Mouse (Mus musculus) forebrain, embryonic 13.5 days (tissue): Measurements from ENCODE around the gene Syt5. TPM values are rescaled to one million over a fixed set of nuclear protein-coding genes. Genes with fewer than 3 reads are reported as not detected.

Experiments
- ATAC-seq: fragments of 200-750 bp; cut with Nextera tagmentation; 2 replicates; pipeline ENCODE4 v1.8.0; 2017
- H3K27ac ChIP-seq: fragments of 300-500 bp; sonication (generic); 2 replicates; pipeline ENCODE4 v1.5.1; 2015; ENCODE audit warnings: inconsistent platforms, mild to moderate bottlenecking, moderate library complexity
- H3K27me3 ChIP-seq: fragments of 300-500 bp; sonication (generic); 2 replicates; pipeline ENCODE4 v1.6.1; 2015; ENCODE audit warnings: mild to moderate bottlenecking, inconsistent platforms
- H3K36me3 ChIP-seq: fragments of 300-500 bp; sonication (generic); 2 replicates; pipeline ENCODE4 v1.6.1; 2015; ENCODE audit warnings: mild to moderate bottlenecking, inconsistent platforms; ENCODE audit not compliant: poor library complexity, severe bottlenecking
- H3K4me1 ChIP-seq: fragments of 300-500 bp; sonication (generic); 2 replicates; pipeline ENCODE4 v1.6.1; 2015; ENCODE audit warnings: inconsistent platforms
- H3K4me2 ChIP-seq: fragments of 300-500 bp; sonication (generic); 2 replicates; pipeline ENCODE4 v1.6.1; 2015; ENCODE audit warnings: inconsistent platforms, mild to moderate bottlenecking, moderate library complexity
- H3K4me3 ChIP-seq: fragments of 300-500 bp; sonication (generic); 2 replicates; pipeline ENCODE4 v1.5.1; 2015; ENCODE audit warnings: mild to moderate bottlenecking, inconsistent platforms
- H3K9ac ChIP-seq: fragments of 300-500 bp; sonication (generic); 2 replicates; pipeline ENCODE4 v1.6.1; 2015; ENCODE audit warnings: mild to moderate bottlenecking, inconsistent platforms
- H3K9me3 ChIP-seq: fragments of 300-500 bp; sonication (generic); replicated peaks from 2 replicates; pipeline ENCODE4 v1.6.1; 2016; ENCODE audit warnings: inconsistent platforms
- WGBS: fragments of 180-500 bp; shearing (Covaris S2); methylation state at CpG from one replicate; pipeline ENCODE4 v1.1.7; 2015; 5-methylcytosine and 5-hydroxymethylcytosine counted together
- microRNA-seq: library from miRNA; unstranded; fragments of <30 nt; microRNA quantifications from one replicate; pipeline ENCODE4, GENCODE M21; 2016
- polyA plus RNA-seq: library from polyadenylated mRNA; unstranded; fragments of >200 nt; fragmentation: Nextera tagmentation; extraction: Ambion mirVana; gene quantifications from 2 replicates; pipeline ENCODE4 v1.2.1, GENCODE M21; 2015

Syt5 gene
- polyA plus RNA-seq, 1 experiment from 2014 or later, result 64.0 TPM

GRCm38 (mm10) chr7:4492284-4493224 is 54.8 kb downstream of the Syt5 start:
- H3K27me3 ChIP-seq, result no peaks in the 10 kb centered on the region
- 94% methylated on average over 13 of the region's 13 CpGs for WGBS
- H3K4me1 ChIP-seq, result peaks cover 6% of the 10 kb centered on the region; the same call in 1 of the 2 replicates
- peaks cover 86% of the 10 kb centered on the region for H3K36me3 ChIP-seq
- no peak overlapping the region for H3K9ac ChIP-seq
- H3K4me3 ChIP-seq, result no peak overlapping the region
- no peaks in the 10 kb centered on the region for H3K9me3 ChIP-seq
- H3K27ac ChIP-seq, result no peak overlapping the region
- H3K4me2 ChIP-seq, result no peak overlapping the region
- ATAC-seq, result no peak

- H3K4me3 ChIP-seq, result no peak overlapping the region
- H3K4me2 ChIP-seq, result no peak overlapping the region
- 88% methylated on average over 6 of the region's 6 CpGs for WGBS
- peaks cover 86% of the 10 kb centered on the region for H3K36me3 ChIP-seq
- no peak for ATAC-seq
- no peak overlapping the region for H3K27ac ChIP-seq
- no peak overlapping the region for H3K9ac ChIP-seq
- no peaks in the 10 kb centered on the region for H3K4me1 ChIP-seq
- H3K27me3 ChIP-seq, result no peaks in the 10 kb centered on the region
- H3K9me3 ChIP-seq, result no peaks in the 10 kb centered on the region
Observed at GRCm38 (mm10) chr7:4491308-4491707, 56.0 kb downstream of the Syt5 start.

Small RNA genes lying within 50 kb of the gene (microRNA-seq; reads per million reads assigned to microRNA genes)
- gene Gm23577, result not detected

Other genes with a start within 250 kb of the Syt5 start
- not detected in 2 replicates for gene Ncr1, start 209.8 kb downstream of the Syt5 start, polyA plus RNA-seq
- gene Gp6, start 149.8 kb downstream of the Syt5 start, polyA plus RNA-seq, result 0.05 TPM in 2 replicates
- 30.5 and 33.6 TPM in 2 replicates for gene Rdh13, start 101.9 kb downstream of the Syt5 start, polyA plus RNA-seq
- 4.0 and 5.7 TPM in 2 replicates for gene Eps8l1, start 86.9 kb downstream of the Syt5 start, polyA plus RNA-seq
- gene Ppp1r12c, start 45.9 kb downstream of the Syt5 start, polyA plus RNA-seq, result 33.8 and 36.8 TPM in 2 replicates
- 3.9 and 5.7 TPM in 2 replicates for gene Tnnt1, start 31.2 kb downstream of the Syt5 start, polyA plus RNA-seq
- gene Tnni3, start 23.3 kb downstream of the Syt5 start, polyA plus RNA-seq, result 0.89 and 4.9 TPM in 2 replicates
- gene Dnaaf3, start 15.1 kb downstream of the Syt5 start, polyA plus RNA-seq, result 1.4 and 2.0 TPM in 2 replicates
- gene Ptprh, start 56.5 kb upstream of the Syt5 start, polyA plus RNA-seq, result 0.09 and 0.13 TPM in 2 replicates
- 2.9 and 3.3 TPM in 2 replicates for gene Tmem86b, start 83.9 kb upstream of the Syt5 start, polyA plus RNA-seq
- gene Ppp6r1, start 111.5 kb upstream of the Syt5 start, polyA plus RNA-seq, result 7.8 and 8.1 TPM in 2 replicates
- gene Hspbp1, start 137.5 kb upstream of the Syt5 start, polyA plus RNA-seq, result 117 and 125 TPM in 2 replicates
- 6.1 and 6.5 TPM in 2 replicates for gene Brsk1, start 143.1 kb upstream of the Syt5 start, polyA plus RNA-seq
- gene Tmem150b, start 177.7 kb upstream of the Syt5 start, polyA plus RNA-seq, result 0.27 and 0.29 TPM in 2 replicates
- gene Kmt5c, start 192.6 kb upstream of the Syt5 start, polyA plus RNA-seq, result 75.3 and 84.3 TPM in 2 replicates
- 17.8 and 22.1 TPM in 2 replicates for gene Cox6b2, start 205.6 kb upstream of the Syt5 start, polyA plus RNA-seq
- gene Fam71e2, start 223.8 kb upstream of the Syt5 start, polyA plus RNA-seq, result not detected in 2 replicates
- 0.17 and 0.40 TPM in 2 replicates for gene Il11, start 235.3 kb upstream of the Syt5 start, polyA plus RNA-seq
- not detected in 2 replicates for gene Tmem190, start 235.4 kb upstream of the Syt5 start, polyA plus RNA-seq
- 2.6 and 2.7 TPM in 2 replicates for gene Tmem238, start 242.1 kb upstream of the Syt5 start, polyA plus RNA-seq
- gene Rpl28, start 245.3 kb upstream of the Syt5 start, polyA plus RNA-seq, result 244 and 284 TPM in 2 replicates